Mouse (Mus musculus) midbrain, embryonic 15.5 days (tissue): ENCODE data around the gene Slc25a21. TPM values are rescaled to one million over a fixed set of nuclear protein-coding genes. Genes with fewer than 3 reads are reported as not detected.

Experiments used
- ATAC-seq: fragments of 200-750 bp; cut with Nextera tagmentation; replicated peaks from 2 replicates; pipeline ENCODE4 v1.8.0; 2017; ENCODE audit warnings: moderate TSS enrichment
- H3K27ac ChIP-seq: fragments of 300-500 bp; sonication (generic); 2 replicates; pipeline ENCODE4 v1.5.1; 2015; ENCODE audit warnings: mild to moderate bottlenecking, inconsistent platforms
- H3K27me3 ChIP-seq: fragments of 300-500 bp; sonication (generic); replicated peaks from 2 replicates; pipeline ENCODE4 v1.6.1; 2015; ENCODE audit warnings: inconsistent platforms
- H3K36me3 ChIP-seq: fragments of 300-500 bp; sonication (generic); replicated peaks from 2 replicates; pipeline ENCODE4 v1.6.1; 2015; ENCODE audit warnings: inconsistent platforms
- H3K4me1 ChIP-seq: fragments of 300-500 bp; sonication (generic); 2 replicates; pipeline ENCODE4 v1.6.1; 2015; ENCODE audit warnings: inconsistent platforms
- H3K4me2 ChIP-seq: fragments of 300-500 bp; sonication (generic); 2 replicates; pipeline ENCODE4 v1.6.1; 2015; ENCODE audit warnings: inconsistent platforms, mild to moderate bottlenecking, moderate library complexity
- H3K4me3 ChIP-seq: fragments of 300-500 bp; sonication (generic); 2 replicates; pipeline ENCODE4 v1.5.1; 2015; ENCODE audit warnings: mild to moderate bottlenecking, inconsistent platforms
- H3K9ac ChIP-seq: fragments of 300-500 bp; sonication (generic); 2 replicates; pipeline ENCODE4 v1.6.1; 2015; ENCODE audit warnings: mild to moderate bottlenecking, inconsistent platforms
- H3K9me3 ChIP-seq: fragments of 300-500 bp; sonication (generic); 2 replicates; pipeline ENCODE4 v1.6.1; 2016; ENCODE audit warnings: inconsistent platforms
- WGBS: fragments of 180-500 bp; shearing (Covaris S2); methylation state at CpG from one replicate; pipeline ENCODE4 v1.1.7; 2015; ENCODE audit warnings: mixed read lengths; 5-methylcytosine and 5-hydroxymethylcytosine counted together
- polyA plus RNA-seq: library from polyadenylated mRNA; unstranded; fragments of >200 nt; fragmentation: Nextera tagmentation; extraction: Ambion mirVana; gene quantifications from 2 replicates; pipeline ENCODE4 v1.2.1, GENCODE M21; 2015

Slc25a21 gene
- polyA plus RNA-seq, 1 experiment from 2014 or later, result 0.12 TPM

- Histone ChIP-seq H3K4me3 (no peak overlapping the region), H3K27ac (no peak overlapping the region), H3K36me3 (no peaks in the 10 kb centered on the region), H3K27me3 (no peaks in the 10 kb centered on the region), H3K4me2 (no peak overlapping the region), H3K4me1 (no peaks in the 10 kb centered on the region), H3K9me3 (no peaks in the 10 kb centered on the region), H3K9ac (no peak overlapping the region)
- 72% methylated on average over 4 of the region's 4 CpGs for WGBS
- no peak for ATAC-seq
Observed at GRCm38 (mm10) chr12:56963236-56963635, 234.0 kb downstream of the Slc25a21 start.

GRCm38 (mm10) chr12:56959230-56960051, 237.8 kb downstream of the Slc25a21 start:
- Histone ChIP-seq H3K9me3 (no peaks in the 10 kb centered on the region), H3K4me2 (peak overlapping the region; percentile 9), H3K9ac (no peak overlapping the region), H3K4me3 (no peak overlapping the region), H3K27me3 (0 out of 2 replicates have a peak, but pooled peaks cover 2% of the 10 kb centered on the region), H3K4me1 (no peaks in the 10 kb centered on the region), H3K27ac (no peak overlapping the region), H3K36me3 (no peaks in the 10 kb centered on the region)
- WGBS, result 29% methylated on average over 9 of the region's 9 CpGs
- ATAC-seq, result no peak

GRCm38 (mm10) chr12:56958244-56958643, 239.0 kb downstream of the Slc25a21 start:
- Histone ChIP-seq H3K27me3 (0 out of 2 replicates have a peak, but pooled peaks cover 2% of the 10 kb centered on the region), H3K9me3 (no peaks in the 10 kb centered on the region), H3K4me2 (no peak overlapping the region), H3K36me3 (no peaks in the 10 kb centered on the region), H3K27ac (no peak overlapping the region), H3K9ac (no peak overlapping the region), H3K4me1 (no peaks in the 10 kb centered on the region), H3K4me3 (no peak overlapping the region)
- no peak for ATAC-seq
- WGBS, result 53% methylated on average over 11 of the region's 11 CpGs

GRCm38 (mm10) chr12:56951749-56952657, 245.3 kb downstream of the Slc25a21 start:
- Histone ChIP-seq H3K9me3 (no peaks in the 10 kb centered on the region), H3K27me3 (0 out of 2 replicates have a peak, but pooled peaks cover 2% of the 10 kb centered on the region), H3K4me1 (no peaks in the 10 kb centered on the region), H3K36me3 (no peaks in the 10 kb centered on the region), H3K4me3 (no peak overlapping the region), H3K9ac (no peak overlapping the region), H3K27ac (no peak overlapping the region), H3K4me2 (no peak overlapping the region)
- ATAC-seq, result no peak
- WGBS, result 45% methylated on average over 11 of the region's 11 CpGs

- Histone ChIP-seq H3K9me3 (no peaks in the 10 kb centered on the region), H3K4me3 (no peak overlapping the region), H3K4me1 (no peaks in the 10 kb centered on the region), H3K27me3 (no peaks in the 10 kb centered on the region), H3K9ac (no peak overlapping the region), H3K4me2 (no peak overlapping the region), H3K36me3 (no peaks in the 10 kb centered on the region), H3K27ac (no peak overlapping the region)
- WGBS, result 94% methylated on average over 1 of the region's 1 CpGs
- no peak for ATAC-seq
Observed at GRCm38 (mm10) chr12:56944265-56944664, 253.0 kb downstream of the Slc25a21 start.

GRCm38 (mm10) chr12:56940861-56941260, 256.4 kb downstream of the Slc25a21 start:
- Histone ChIP-seq H3K4me1 (no peaks in the 10 kb centered on the region), H3K36me3 (no peaks in the 10 kb centered on the region), H3K4me2 (no peak overlapping the region), H3K27ac (no peak overlapping the region), H3K27me3 (no peaks in the 10 kb centered on the region), H3K9me3 (no peaks in the 10 kb centered on the region), H3K9ac (no peak overlapping the region), H3K4me3 (no peak overlapping the region)
- 71% methylated on average over 3 of the region's 3 CpGs for WGBS
- no peak for ATAC-seq

- WGBS, result 86% methylated on average over 6 of the region's 6 CpGs
- no peaks in the 10 kb centered on the region for H3K4me1 ChIP-seq
Observed at GRCm38 (mm10) chr12:56918145-56918544, 279.1 kb downstream of the Slc25a21 start.

GRCm38 (mm10) chr12:56906476-56906875, 290.8 kb downstream of the Slc25a21 start:
- Histone ChIP-seq H3K27me3 (no peaks in the 10 kb centered on the region), H3K36me3 (no peaks in the 10 kb centered on the region), H3K4me1 (no peaks in the 10 kb centered on the region), H3K4me3 (no peak overlapping the region), H3K9me3 (no peaks in the 10 kb centered on the region), H3K9ac (no peak overlapping the region), H3K4me2 (no peak overlapping the region), H3K27ac (no peak overlapping the region)
- 86% methylated on average over 5 of the region's 5 CpGs for WGBS
- ATAC-seq, result no peak

More at GRCm38 (mm10) chr12:56918145-56918544, 279.1 kb downstream of the Slc25a21 start:
- no peaks in the 10 kb centered on the region for H3K27me3 ChIP-seq
- H3K36me3 ChIP-seq, result no peaks in the 10 kb centered on the region
- H3K27ac ChIP-seq, result no peak overlapping the region
- H3K4me2 ChIP-seq, result no peak overlapping the region
- ATAC-seq, result no peak
- H3K4me3 ChIP-seq, result no peak overlapping the region
- no peaks in the 10 kb centered on the region for H3K9me3 ChIP-seq
- H3K9ac ChIP-seq, result no peak overlapping the region

- no peak for ATAC-seq
Observed at GRCm38 (mm10) chr12:56905652-56906305, 291.5 kb downstream of the Slc25a21 start.

GRCm38 (mm10) chr12:56905222-56905621, 292.1 kb downstream of the Slc25a21 start:
- Histone ChIP-seq H3K4me1 (no peaks in the 10 kb centered on the region), H3K4me2 (no peak overlapping the region), H3K27ac (no peak overlapping the region), H3K9me3 (no peaks in the 10 kb centered on the region), H3K9ac (no peak overlapping the region), H3K27me3 (no peaks in the 10 kb centered on the region), H3K36me3 (no peaks in the 10 kb centered on the region), H3K4me3 (no peak overlapping the region)
- ATAC-seq, result no peak
- 25% methylated on average over 7 of the region's 7 CpGs for WGBS

More at GRCm38 (mm10) chr12:56905652-56906305, 291.5 kb downstream of the Slc25a21 start:
- WGBS, result 46% methylated on average over 9 of the region's 9 CpGs
- no peaks in the 10 kb centered on the region for H3K27me3 ChIP-seq
- H3K4me1 ChIP-seq, result no peaks in the 10 kb centered on the region
- no peak overlapping the region for H3K4me2 ChIP-seq
- no peaks in the 10 kb centered on the region for H3K36me3 ChIP-seq
- no peak overlapping the region for H3K27ac ChIP-seq
- H3K9ac ChIP-seq, result no peak overlapping the region
- no peak overlapping the region for H3K4me3 ChIP-seq
- no peaks in the 10 kb centered on the region for H3K9me3 ChIP-seq

GRCm38 (mm10) chr12:56902774-56903456, 294.4 kb downstream of the Slc25a21 start:
- Histone ChIP-seq H3K9ac (no peak overlapping the region), H3K4me1 (no peaks in the 10 kb centered on the region), H3K9me3 (no peaks in the 10 kb centered on the region), H3K36me3 (no peaks in the 10 kb centered on the region), H3K27me3 (no peaks in the 10 kb centered on the region), H3K27ac (no peak overlapping the region), H3K4me3 (no peak overlapping the region), H3K4me2 (no peak overlapping the region)
- 84% methylated on average over 8 of the region's 8 CpGs for WGBS
- ATAC-seq, result no peak
